Mouse (Mus musculus) spleen, postnatal 36 days (tissue): ENCODE results near the gene Gm13697.
"Not testable (repeated sequence)": the region's sequence is repeated elsewhere in the genome, so short reads cannot be mapped to it uniquely, and the experiment has no call there.

Source experiments
- DNase-seq, 2 experiments: peaks; one replicate each; pipeline ENCODE4 v3.0.0; 2022; ENCODE audit warnings: low spot score in 2 of 2, mixed read lengths in 1 of 2

Gene Gm13697

GRCm38 (mm10) chr2:83984443-83984842 lies at the start of gene Gm13697:
Gm13697 (plus strand) TSS chr2:83984743.
- not testable (repeated sequence) for DNase-seq

GRCm38 (mm10) chr2:83940931-83941361 lies 43.6 kb upstream of the Gm13697 start, which contains the start of gene Zswim2:
Zswim2 (minus strand) TSS chr2:83941228.
- DNase-seq = peak; percentile 27 to 39

GRCm38 (mm10) chr2:83941378-83941777 lies 43.2 kb upstream of the Gm13697 start:
- no peak for DNase-seq

GRCm38 (mm10) chr2:83941792-83942191 lies 42.8 kb upstream of the Gm13697 start:
- DNase-seq = no peak

- DNase-seq = not testable (repeated sequence)
These were observed 29.1 kb upstream of the Gm13697 start, which contains the start of gene Gm13698 for GRCm38 (mm10) chr2:83955393-83955792. Gm13698 (plus strand) TSS chr2:83955693.

DNA sequence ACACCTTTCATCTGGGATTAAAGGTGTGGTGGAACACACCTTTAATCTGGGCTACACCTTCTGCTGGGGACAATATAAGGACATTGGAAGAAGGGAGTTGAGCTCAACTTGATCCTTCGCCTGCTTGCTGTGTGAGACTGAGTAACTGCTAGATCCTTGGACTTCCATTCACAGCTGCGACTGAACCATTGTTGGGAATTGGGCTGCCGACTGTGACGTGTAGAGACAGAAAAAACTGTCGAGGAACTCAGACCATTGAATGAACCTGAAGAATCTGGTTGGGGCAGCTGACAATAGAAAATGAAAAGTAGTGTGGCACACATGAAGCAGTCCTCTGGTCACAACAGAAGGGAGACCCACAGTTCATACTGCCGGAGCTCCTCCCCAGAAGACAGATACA lies 23.3 kb upstream of the Gm13697 start, which contains the start of gene Gm13693:
Gm13693 (plus strand) TSS at position 301 of the 400 bp plus-strand sequence.
- DNase-seq = not testable (repeated sequence)

GRCm38 (mm10) chr2:83967013-83967412 lies 17.5 kb upstream of the Gm13697 start, which contains the start of gene Gm13695:
Gm13695 (plus strand) TSS chr2:83967313.
- DNase-seq = not testable (repeated sequence)

GRCm38 (mm10) chr2:83972823-83973222 lies 11.7 kb upstream of the Gm13697 start, which contains the start of gene Gm13696:
Gm13696 (plus strand) TSS chr2:83973123.
- DNase-seq = not testable (repeated sequence)

- not testable (repeated sequence) for DNase-seq
These were observed 5.9 kb upstream of the Gm13697 start, which contains the start of gene Gm13694 for GRCm38 (mm10) chr2:83978633-83979032. Gm13694 (plus strand) TSS chr2:83978933.

DNA sequence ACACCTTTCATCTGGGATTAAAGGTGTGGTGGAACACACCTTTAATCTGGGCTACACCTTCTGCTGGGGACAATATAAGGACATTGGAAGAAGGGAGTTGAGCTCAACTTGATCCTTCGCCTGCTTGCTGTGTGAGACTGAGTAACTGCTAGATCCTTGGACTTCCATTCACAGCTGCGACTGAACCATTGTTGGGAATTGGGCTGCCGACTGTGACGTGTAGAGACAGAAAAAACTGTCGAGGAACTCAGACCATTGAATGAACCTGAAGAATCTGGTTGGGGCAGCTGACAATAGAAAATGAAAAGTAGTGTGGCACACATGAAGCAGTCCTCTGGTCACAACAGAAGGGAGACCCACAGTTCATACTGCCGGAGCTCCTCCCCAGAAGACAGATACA lies 5.7 kb downstream of the Gm13697 start, which contains the start of gene Gm13691:
Gm13691 (plus strand) TSS at position 301 of the 400 bp plus-strand sequence.
- DNase-seq = not testable (repeated sequence)

GRCm38 (mm10) chr2:83993639-83994255 lies 9.2 kb downstream of the Gm13697 start:
- peak; percentile 30 to 43 for DNase-seq

GRCm38 (mm10) chr2:83994526-83994925 lies 10.0 kb downstream of the Gm13697 start:
- not testable (repeated sequence) for DNase-seq

DNA sequence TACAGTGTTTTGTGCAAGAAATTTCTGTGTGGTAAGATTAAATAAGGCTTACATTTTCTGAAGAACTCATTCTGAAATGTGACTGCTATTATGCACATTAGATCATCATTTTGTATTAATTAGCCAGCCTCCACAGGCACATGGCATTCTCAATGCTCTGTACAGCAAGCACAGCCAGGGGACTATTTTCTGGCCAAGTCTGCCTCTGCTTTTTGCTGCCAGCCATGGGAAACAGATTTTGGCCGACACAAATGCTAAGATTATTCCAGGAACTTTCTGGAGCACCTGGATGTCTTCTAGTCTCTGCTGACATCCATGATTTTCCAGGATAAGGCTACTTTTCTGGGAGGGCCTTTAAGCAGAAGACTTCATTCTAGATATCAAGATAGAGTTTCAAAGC lies 24.4 kb downstream of the Gm13697 start:
- no peak for DNase-seq

DNA sequence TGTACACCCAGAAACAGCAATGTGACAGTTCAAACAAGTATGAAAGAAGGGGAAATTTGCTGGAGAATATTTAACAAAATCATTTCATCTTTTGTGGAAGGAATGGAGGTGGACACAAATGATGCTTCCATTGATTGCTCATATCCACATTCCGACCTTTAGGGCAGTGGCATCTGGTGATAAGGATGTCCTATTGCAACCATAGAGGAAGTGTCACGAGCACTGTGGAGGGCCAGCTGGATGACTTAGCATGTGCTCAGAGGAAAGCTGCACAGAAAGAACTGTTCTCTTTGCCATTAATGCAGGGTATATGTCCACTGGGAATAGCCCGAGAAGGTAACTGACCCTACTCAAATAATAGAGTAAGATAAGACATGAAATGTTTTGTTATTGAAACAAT lies 25.3 kb downstream of the Gm13697 start:
- DNase-seq = no peak

DNA sequence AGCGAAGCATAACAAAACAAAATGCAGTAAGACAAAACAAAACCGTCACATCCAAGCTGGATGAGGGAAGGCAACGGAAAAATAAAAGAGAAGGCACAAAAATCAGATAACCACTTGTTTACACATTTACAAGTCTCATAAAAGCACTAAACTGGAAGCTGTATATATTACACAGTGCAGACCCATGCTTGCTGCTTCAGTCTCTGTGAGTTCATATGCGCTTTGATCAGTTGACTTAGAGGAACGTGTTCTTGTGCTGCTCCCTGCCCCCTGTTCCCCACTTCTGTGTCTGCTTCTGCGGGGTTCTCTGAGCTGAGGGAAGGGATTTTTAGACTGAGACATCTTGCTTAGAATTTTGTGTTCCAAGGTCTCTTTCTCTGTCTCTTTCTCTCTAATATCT lies 30.0 kb downstream of the Gm13697 start:
- DNase-seq = no peak

DNA sequence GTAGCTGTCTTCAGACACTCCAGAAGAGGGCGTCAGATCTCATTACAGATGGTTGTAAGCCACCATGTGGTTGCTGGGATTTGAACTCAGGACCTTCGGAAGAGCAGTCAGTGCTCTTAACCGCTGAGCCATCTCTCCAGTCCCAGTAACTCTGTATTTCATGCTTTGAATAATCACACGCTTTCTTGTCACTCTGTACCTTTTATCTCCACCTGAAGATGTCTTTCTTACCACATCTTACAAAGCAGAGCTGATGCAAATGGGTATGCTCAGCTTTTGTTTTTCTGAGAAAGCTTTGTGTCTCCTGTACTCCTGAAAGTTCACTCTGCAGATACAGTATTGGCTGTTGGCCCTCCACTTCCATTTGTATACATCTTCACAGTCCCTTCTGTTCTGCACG lies 31.7 kb downstream of the Gm13697 start:
- not testable (repeated sequence) for DNase-seq

GRCm38 (mm10) chr2:84018330-84018729 lies 33.8 kb downstream of the Gm13697 start:
- DNase-seq = no peak

- peak; percentile 27 to 29 for DNase-seq
These were observed 35.2 kb downstream of the Gm13697 start for GRCm38 (mm10) chr2:84019519-84020305.

DNA sequence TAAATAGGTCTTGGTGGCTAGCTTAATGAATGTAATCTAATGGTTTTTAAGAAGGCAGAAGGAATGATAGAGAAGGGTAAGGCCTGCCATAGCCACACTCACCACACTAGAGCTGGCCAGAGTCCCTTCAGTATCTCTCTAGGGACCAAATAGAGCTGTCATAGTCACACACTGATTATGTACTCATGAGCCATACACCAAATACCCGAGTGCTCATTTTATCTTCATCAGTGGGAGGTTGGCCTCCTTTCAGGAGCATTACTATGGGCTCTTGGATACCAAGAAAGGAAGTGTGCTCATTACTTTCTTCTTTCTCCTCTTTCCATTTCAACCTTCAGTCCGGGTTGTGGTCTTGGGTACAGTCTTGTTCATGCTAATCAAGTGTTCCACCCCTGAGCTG lies 37.4 kb downstream of the Gm13697 start:
- DNase-seq = no peak

- no peak for DNase-seq
These were observed 38.4 kb downstream of the Gm13697 start for GRCm38 (mm10) chr2:84022905-84023304.

GRCm38 (mm10) chr2:84023319-84023718 lies 38.8 kb downstream of the Gm13697 start:
- DNase-seq = no peak

GRCm38 (mm10) chr2:84025217-84025616 lies 40.7 kb downstream of the Gm13697 start:
- peak in 1 of 2 experiments; percentile 4 for DNase-seq
